ENCODE assay signal across 10 mouse cellular contexts in genomic region chr1:51837845-51838623, GRCm38 (mm10).
A peak's percentile ranks its signal among the peaks of the same experiment; 100 is the strongest.
DNase-seq lines count a peak whose midpoint lies in the region; ATAC-seq lines count a peak whose summit lies in the region.
"Had no signal": no experiment of that assay in that cellular context is flagged by ENCODE, and none has a peak within 500 bp of the region (broad histone marks: within the 10 kb centered on the region; RNA-seq: fewer than 3 reads in every experiment).

No protein-coding gene starts in this region.

- DNase-seq in cerebellum, postnatal 14 days: peak; percentile 17 to 19
- no peak for DNase-seq in cerebellum, postnatal 36 days
- peak; percentile 40 for DNase-seq in kidney, postnatal 10 days
- DNase-seq in kidney, adult 9 months: no peak
- no peak for DNase-seq in MN1 (ENCODE audit: low spot score)
- DNase-seq in right cerebral cortex, adult 2 months (ENCODE audit: low spot score in 2 of 2): no peak
- DNase-seq: B cell, adult 2 months; thymus, postnatal 4 days had no signal

- no peak overlapping the region for H3K9ac ChIP-seq in embryonic facial prominence, embryonic 15.5 days
- no peak overlapping the region for H3K9ac ChIP-seq in limb, embryonic 15.5 days

- peak; percentile 73; the same call in 1 of the 2 replicates for ATAC-seq in embryonic facial prominence, embryonic 15.5 days (ENCODE audit: insufficient number of reproducible peaks, low FRiP score, low TSS enrichment, low read depth)
- ATAC-seq in limb, embryonic 15.5 days (ENCODE audit: insufficient number of reproducible peaks, low FRiP score, low TSS enrichment, low read depth): no peak; the same call in 1 of the 2 replicates

- 0 out of 2 replicates have a peak, but pooled peaks cover 6% of the 10 kb centered on the region for H3K36me3 ChIP-seq in embryonic facial prominence, embryonic 15.5 days
- peaks cover 10% of the 10 kb centered on the region for H3K36me3 ChIP-seq in limb, embryonic 15.5 days

- peak overlapping the region; percentile 80 for H3K27ac ChIP-seq in embryonic facial prominence, embryonic 15.5 days (replicated peaks)
- peak overlapping the region; percentile 57; the same call in 1 of the 2 replicates for H3K27ac ChIP-seq in limb, embryonic 15.5 days

- H3K4me3 ChIP-seq in embryonic facial prominence, embryonic 15.5 days (replicated peaks): no peak overlapping the region
- H3K4me3 ChIP-seq in limb, embryonic 15.5 days: no peak overlapping the region

- peak overlapping the region; percentile 27 for H3K4me2 ChIP-seq in embryonic facial prominence, embryonic 15.5 days (replicated peaks)
- no peak overlapping the region for H3K4me2 ChIP-seq in limb, embryonic 15.5 days

- peaks cover 34% of the 10 kb centered on the region for H3K4me1 ChIP-seq in embryonic facial prominence, embryonic 15.5 days
- peaks cover 28% of the 10 kb centered on the region for H3K4me1 ChIP-seq in limb, embryonic 15.5 days

- H3K9me3 ChIP-seq in embryonic facial prominence, embryonic 15.5 days (replicated peaks): no peaks in the 10 kb centered on the region
- H3K9me3 ChIP-seq in limb, embryonic 15.5 days: no peaks in the 10 kb centered on the region

- WGBS in embryonic facial prominence, embryonic 15.5 days: 42% methylated on average over 11 of the region's 11 CpGs
- WGBS in limb, embryonic 15.5 days: 55% methylated on average over 11 of the region's 11 CpGs

- no peaks in the 10 kb centered on the region for H3K27me3 ChIP-seq in embryonic facial prominence, embryonic 15.5 days
- H3K27me3 ChIP-seq in limb, embryonic 15.5 days: no peaks in the 10 kb centered on the region

Comparison
In these comparisons a context has a peak if more than half of its experiments do, and no peak if none do; other contexts are left out.
1. DNase-seq: peak in cerebellum, postnatal 14 days (2 of 2) and kidney, postnatal 10 days (single experiment); none in cerebellum, postnatal 36 days (0 of 2), kidney, adult 9 months (single experiment), MN1 (single experiment) and right cerebral cortex, adult 2 months (0 of 2).